Mouse (Mus musculus) ES-Bruce4 (cell line): ENCODE data around the gene Nucks1. TPM values are rescaled to one million over a fixed set of nuclear protein-coding genes. Genes with fewer than 3 reads are reported as not detected.

Experiments used
- H3K27ac ChIP-seq: 2 replicates; pipeline ENCODE4 v1.5.1; 2012; ENCODE audit warnings: low read length, inconsistent platforms; ENCODE audit not compliant: insufficient read depth
- H3K27me3 ChIP-seq: 2 replicates; pipeline ENCODE4 v1.6.1; 2012; ENCODE audit warnings: mild to moderate bottlenecking, low read length, inconsistent platforms; ENCODE audit not compliant: control insufficient read depth, poor library complexity, insufficient read depth, severe bottlenecking
- H3K36me3 ChIP-seq: 2 replicates; pipeline ENCODE4 v1.6.1; 2012; ENCODE audit warnings: inconsistent platforms, mild to moderate bottlenecking, low read length, moderate library complexity; ENCODE audit not compliant: control insufficient read depth, poor library complexity, insufficient read depth, severe bottlenecking
- H3K4me1 ChIP-seq: one replicate; pipeline ENCODE4 v1.8.1; 2011; ENCODE audit warnings: low read length; ENCODE audit not compliant: control insufficient read depth, insufficient read depth
- H3K4me3 ChIP-seq: 2 replicates; pipeline ENCODE4 v1.5.1; 2011; ENCODE audit warnings: low read depth, mild to moderate bottlenecking, low read length
- H3K9ac ChIP-seq: 2 replicates; pipeline ENCODE4 v1.6.1; 2012; ENCODE audit warnings: low read depth, mild to moderate bottlenecking, inconsistent platforms; ENCODE audit not compliant: poor library complexity, severe bottlenecking
- H3K9me3 ChIP-seq: replicated peaks from 2 replicates; pipeline ENCODE4 v1.6.1; 2012; ENCODE audit warnings: mild to moderate bottlenecking, low read length, inconsistent platforms; ENCODE audit not compliant: control insufficient read depth, poor library complexity, insufficient read depth, severe bottlenecking
- CTCF ChIP-seq: IDR thresholded peaks from one replicate; pipeline ENCODE4 v1.8.1; 2011; ENCODE audit warnings: low read depth, low read length
- EP300 ChIP-seq: IDR thresholded peaks from 2 replicates; pipeline ENCODE4 v1.6.1; 2011; ENCODE audit warnings: low read depth, low read length; ENCODE audit not compliant: insufficient read depth
- POLR2A ChIP-seq: IDR thresholded peaks from one replicate; pipeline ENCODE4 v1.8.1; 2011; ENCODE audit warnings: low read length; ENCODE audit not compliant: insufficient read depth
- polyA plus RNA-seq: library from polyadenylated mRNA; stranded (reverse); fragments of >200 nt; gene quantifications from 2 replicates; pipeline ENCODE4 v1.2.4, GENCODE M21; 2011; ENCODE audit warnings: low read depth; ENCODE audit not compliant: missing spikeins, insufficient read depth, insufficient read length

The Nucks1 gene
- polyA plus RNA-seq, 1 experiment = 328 TPM

- H3K9ac ChIP-seq = peak overlapping the region; percentile 99
- H3K9me3 ChIP-seq = no peaks in the 10 kb centered on the region
- no peaks in the 10 kb centered on the region for H3K4me1 ChIP-seq
- no peaks in the 10 kb centered on the region for H3K27me3 ChIP-seq
- H3K27ac ChIP-seq = peak overlapping the region; percentile 60
- H3K4me3 ChIP-seq = peak overlapping the region; percentile 92
- no peak for TF ChIP-seq CTCF
- TF ChIP-seq POLR2A = no peak
- no peak for TF ChIP-seq EP300
- peaks cover 22% of the 10 kb centered on the region for H3K36me3 ChIP-seq
Observed at GRCm38 (mm10) chr1:131910674-131911558, 582 bp downstream of the Nucks1 start.

- Histone ChIP-seq H3K27me3 (no peaks in the 10 kb centered on the region), H3K27ac (no peak overlapping the region), H3K36me3 (peaks cover 77% of the 10 kb centered on the region), H3K4me1 (no peaks in the 10 kb centered on the region), H3K9ac (no peak overlapping the region), H3K4me3 (no peak overlapping the region), H3K9me3 (no peaks in the 10 kb centered on the region)
- TF ChIP-seq POLR2A (no peak), EP300 (no peak), CTCF (no peak)
Observed at GRCm38 (mm10) chr1:131917634-131918033, 7.3 kb downstream of the Nucks1 start.

GRCm38 (mm10) chr1:131919052-131919451, 8.7 kb downstream of the Nucks1 start:
- Histone ChIP-seq H3K27ac (no peak overlapping the region), H3K9me3 (no peaks in the 10 kb centered on the region), H3K4me1 (no peaks in the 10 kb centered on the region), H3K36me3 (peaks cover 86% of the 10 kb centered on the region), H3K4me3 (no peak overlapping the region), H3K27me3 (no peaks in the 10 kb centered on the region), H3K9ac (no peak overlapping the region)
- TF ChIP-seq EP300 = no peak

GRCm38 (mm10) chr1:131922100-131922499, 11.8 kb downstream of the Nucks1 start:
- TF ChIP-seq POLR2A (no peak), EP300 (no peak), CTCF (no peak)
- Histone ChIP-seq H3K27ac (no peak overlapping the region), H3K27me3 (no peaks in the 10 kb centered on the region), H3K4me3 (no peak overlapping the region), H3K4me1 (no peaks in the 10 kb centered on the region), H3K9me3 (no peaks in the 10 kb centered on the region), H3K36me3 (peaks cover 94% of the 10 kb centered on the region), H3K9ac (no peak overlapping the region)

DNA sequence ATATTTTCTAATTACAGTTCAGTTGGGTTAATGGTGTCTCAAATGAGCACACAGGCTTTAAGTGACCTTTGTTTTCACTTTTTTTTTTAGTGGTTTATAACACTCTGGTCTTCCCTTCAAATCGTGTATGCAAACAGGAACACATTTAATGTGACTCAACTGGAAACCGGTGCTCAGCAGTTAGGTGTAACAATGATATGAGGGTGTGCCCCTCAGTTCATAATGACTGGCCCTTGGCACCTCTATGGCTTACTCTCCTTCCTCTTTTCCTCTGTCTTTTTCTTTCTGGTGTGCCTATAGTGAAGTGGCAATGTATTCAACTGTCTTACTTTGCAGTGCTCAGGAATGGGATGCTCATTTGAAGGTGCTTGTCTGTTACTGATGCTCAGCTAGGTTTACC, 23.1 kb downstream of the Nucks1 start:
- Histone ChIP-seq H3K27me3 (no peaks in the 10 kb centered on the region), H3K27ac (peak overlapping the region; percentile 51), H3K36me3 (peaks cover 70% of the 10 kb centered on the region), H3K4me1 (no peaks in the 10 kb centered on the region), H3K9ac (no peak overlapping the region), H3K9me3 (no peaks in the 10 kb centered on the region), H3K4me3 (no peak overlapping the region)
- TF ChIP-seq POLR2A = no peak
- no peak for TF ChIP-seq EP300
- no peak for TF ChIP-seq CTCF

- H3K9me3 ChIP-seq = no peaks in the 10 kb centered on the region
- H3K27me3 ChIP-seq = no peaks in the 10 kb centered on the region
- H3K9ac ChIP-seq = no peak overlapping the region
- H3K4me1 ChIP-seq = peaks cover 3% of the 10 kb centered on the region
- peak overlapping the region; percentile 49 for H3K27ac ChIP-seq
- H3K4me3 ChIP-seq = no peak overlapping the region
- TF ChIP-seq CTCF (peak; percentile 85), EP300 (no peak)
- H3K36me3 ChIP-seq = peaks cover 38% of the 10 kb centered on the region
Observed at GRCm38 (mm10) chr1:131937659-131938305, 27.4 kb downstream of the Nucks1 start.
